Mouse (Mus musculus) embryonic facial prominence, embryonic 15.5 days (tissue): ENCODE measurements around the gene Atp5h. TPM values are rescaled to one million over a fixed set of nuclear protein-coding genes. Genes with fewer than 3 reads are reported as not detected.

Experiments used
- ATAC-seq: fragments of 200-750 bp; cut with Nextera tagmentation; 2 replicates; pipeline ENCODE4 v1.8.0; 2017; ENCODE audit warnings: low read depth, moderate TSS enrichment; ENCODE audit not compliant: insufficient number of reproducible peaks, low FRiP score, low TSS enrichment
- H3K27ac ChIP-seq: fragments of 300-500 bp; sonication (generic); replicated peaks from 2 replicates; pipeline ENCODE4 v1.5.1; 2015; ENCODE audit warnings: mild to moderate bottlenecking, inconsistent platforms
- H3K27me3 ChIP-seq: fragments of 300-500 bp; sonication (generic); 2 replicates; pipeline ENCODE4 v1.6.1; 2015; ENCODE audit warnings: inconsistent platforms
- H3K36me3 ChIP-seq: fragments of 300-500 bp; sonication (generic); 2 replicates; pipeline ENCODE4 v1.6.1; 2015; ENCODE audit warnings: mild to moderate bottlenecking, inconsistent platforms
- H3K4me1 ChIP-seq: fragments of 300-500 bp; sonication (generic); 2 replicates; pipeline ENCODE4 v1.6.1; 2015; ENCODE audit warnings: inconsistent platforms
- H3K4me2 ChIP-seq: fragments of 300-500 bp; sonication (generic); replicated peaks from 2 replicates; pipeline ENCODE4 v1.6.1; 2015; ENCODE audit warnings: mild to moderate bottlenecking, inconsistent platforms
- H3K4me3 ChIP-seq: fragments of 300-500 bp; sonication (generic); replicated peaks from 2 replicates; pipeline ENCODE4 v1.5.1; 2015; ENCODE audit warnings: mild to moderate bottlenecking, inconsistent platforms
- H3K9ac ChIP-seq: fragments of 300-500 bp; sonication (generic); 2 replicates; pipeline ENCODE4 v1.6.1; 2015; ENCODE audit warnings: inconsistent platforms
- H3K9me3 ChIP-seq: fragments of 300-500 bp; sonication (generic); replicated peaks from 2 replicates; pipeline ENCODE4 v1.6.1; 2016; ENCODE audit warnings: inconsistent platforms
- WGBS: fragments of 180-500 bp; shearing (Covaris S2); methylation state at CpG from one replicate; pipeline ENCODE4 v1.1.7; 2015; 5-methylcytosine and 5-hydroxymethylcytosine counted together
- polyA plus RNA-seq: library from polyadenylated mRNA; unstranded; fragments of >200 nt; fragmentation: Nextera tagmentation; extraction: Ambion mirVana; gene quantifications from 2 replicates; pipeline ENCODE4 v1.2.1, GENCODE M21; 2015

Gene Atp5h
- polyA plus RNA-seq, 1 experiment from 2014 or later = 815 TPM

GRCm38 (mm10) chr11:115421328-115421727 is 1.6 kb upstream of the Atp5h start:
- Histone ChIP-seq H3K4me2 (peak overlapping the region; percentile 93), H3K27ac (no peak overlapping the region), H3K4me1 (peaks cover 34% of the 10 kb centered on the region), H3K36me3 (peaks cover 30% of the 10 kb centered on the region), H3K9me3 (no peaks in the 10 kb centered on the region), H3K9ac (no peak overlapping the region), H3K4me3 (peak overlapping the region; percentile 84), H3K27me3 (no peaks in the 10 kb centered on the region)
- ATAC-seq = no peak
- 52% methylated on average over 1 of the region's 1 CpGs for WGBS

DNA sequence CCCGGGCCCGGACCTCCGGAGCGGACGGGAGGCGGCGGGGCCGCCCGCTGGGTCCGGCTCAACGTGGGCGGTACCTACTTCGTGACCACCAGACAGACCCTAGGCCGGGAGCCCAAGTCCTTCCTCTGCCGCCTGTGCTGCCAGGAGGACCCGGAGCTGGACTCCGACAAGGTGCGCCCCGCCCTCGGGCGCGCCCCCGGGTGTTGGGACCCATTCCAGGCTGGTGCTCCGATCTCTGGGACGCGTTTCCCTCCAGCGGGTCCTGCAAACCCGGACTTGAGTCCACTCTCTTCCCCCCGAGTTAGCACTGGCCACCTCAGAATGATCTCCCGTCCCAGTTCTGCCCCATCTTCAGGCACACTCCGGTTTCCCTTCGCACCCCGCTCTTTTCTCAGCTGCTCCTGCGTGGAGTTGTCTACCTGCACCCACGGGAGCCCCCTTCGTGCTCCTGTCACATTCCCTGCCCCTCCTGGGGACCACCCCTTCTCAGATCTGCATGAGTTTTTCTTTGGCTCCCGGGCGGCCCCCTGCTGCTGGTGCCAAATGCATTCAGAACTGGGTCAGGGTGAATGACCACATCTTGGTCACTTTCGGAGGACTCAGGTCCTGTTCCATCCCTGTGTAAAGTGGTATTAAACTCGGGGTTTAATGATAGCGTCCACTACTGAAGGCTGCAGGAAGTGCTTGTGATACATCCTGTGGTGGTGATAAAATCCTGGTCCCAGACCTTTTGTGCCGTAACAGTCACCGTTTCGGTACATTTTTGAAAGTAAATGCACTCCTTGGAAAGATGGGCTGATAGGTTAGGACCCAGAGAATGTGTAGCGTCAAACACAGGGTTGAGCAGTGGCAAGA is 801 bp upstream of the Atp5h start:
- H3K9me3 ChIP-seq = no peaks in the 10 kb centered on the region
- H3K27me3 ChIP-seq = no peaks in the 10 kb centered on the region
- ATAC-seq = peak; percentile 68
- H3K4me3 ChIP-seq = peak overlapping the region; percentile 84
- peaks cover 34% of the 10 kb centered on the region for H3K4me1 ChIP-seq
- H3K36me3 ChIP-seq = peaks cover 32% of the 10 kb centered on the region
- H3K27ac ChIP-seq = peak overlapping the region; percentile 82
- H3K4me2 ChIP-seq = peak overlapping the region; percentile 93
- WGBS = 2% methylated on average over 30 of the region's 45 CpGs
- H3K9ac ChIP-seq = peak overlapping the region; percentile 96

DNA sequence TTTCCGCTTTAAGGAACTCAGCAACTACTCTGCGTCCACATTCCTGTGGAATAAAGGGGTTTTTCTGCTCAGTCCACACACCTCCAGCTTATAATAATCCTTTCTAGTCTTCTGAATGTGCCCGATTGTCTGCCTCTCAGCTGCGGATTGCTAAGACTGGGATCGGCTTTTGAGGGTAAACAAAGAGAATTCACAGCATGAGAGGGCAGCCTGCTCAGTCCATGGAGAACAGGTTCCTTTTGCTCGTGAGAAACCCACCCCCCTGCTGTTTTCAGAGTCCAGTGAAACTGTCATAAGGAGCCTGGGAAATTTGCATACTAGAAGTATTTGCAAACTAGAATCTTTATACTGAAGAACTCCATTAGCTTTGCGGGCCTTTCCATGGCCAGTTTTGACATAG is 10.2 kb downstream of the Atp5h start:
- no peak overlapping the region for H3K9ac ChIP-seq
- no peak overlapping the region for H3K27ac ChIP-seq
- no peaks in the 10 kb centered on the region for H3K27me3 ChIP-seq
- H3K4me2 ChIP-seq = no peak overlapping the region
- no peak for ATAC-seq
- no peak overlapping the region for H3K4me3 ChIP-seq
- H3K36me3 ChIP-seq = peaks cover 40% of the 10 kb centered on the region
- H3K4me1 ChIP-seq = peaks cover 27% of the 10 kb centered on the region
- WGBS = 68% methylated on average over 7 of the region's 7 CpGs
- no peaks in the 10 kb centered on the region for H3K9me3 ChIP-seq

- Histone ChIP-seq H3K27me3 (no peaks in the 10 kb centered on the region), H3K9ac (no peak overlapping the region), H3K4me2 (no peak overlapping the region), H3K27ac (no peak overlapping the region), H3K4me3 (no peak overlapping the region), H3K36me3 (peaks cover 40% of the 10 kb centered on the region), H3K9me3 (no peaks in the 10 kb centered on the region), H3K4me1 (peaks cover 25% of the 10 kb centered on the region)
- 81% methylated on average over 6 of the region's 6 CpGs for WGBS
- ATAC-seq = no peak
Observed at GRCm38 (mm10) chr11:115408266-115408920, 11.4 kb downstream of the Atp5h start.

DNA sequence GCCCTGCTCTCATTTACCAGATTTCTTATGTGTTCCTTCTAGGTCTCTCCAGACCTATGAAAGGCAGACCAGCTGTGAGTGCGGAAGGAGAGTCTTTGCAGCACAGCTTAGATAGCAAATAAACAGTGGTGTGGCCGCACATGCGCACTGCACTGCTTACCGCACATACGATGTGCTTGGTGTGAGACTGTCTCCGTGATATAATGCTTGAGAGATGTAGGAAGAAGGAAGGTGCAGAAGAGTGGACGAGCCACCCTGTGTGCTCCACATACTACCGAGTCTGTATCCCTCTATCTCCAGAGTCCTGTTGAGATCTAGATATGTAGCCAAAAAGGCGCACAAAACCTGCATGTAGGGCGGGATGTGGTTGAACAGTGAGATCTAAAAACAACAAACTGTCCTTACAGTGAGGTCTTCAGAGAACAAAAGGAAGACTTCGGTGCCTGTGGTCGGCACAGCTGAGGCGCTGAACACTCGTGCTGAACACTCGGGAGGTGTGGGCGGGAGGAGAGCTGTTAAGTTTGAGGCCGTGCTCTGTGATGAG is 12.8 kb downstream of the Atp5h start:
- H3K36me3 ChIP-seq = peaks cover 40% of the 10 kb centered on the region

GRCm38 (mm10) chr11:115405723-115406122 is 14.0 kb downstream of the Atp5h start:
- no peak for ATAC-seq
- no peak overlapping the region for H3K4me3 ChIP-seq
- H3K9me3 ChIP-seq = no peaks in the 10 kb centered on the region
- H3K4me1 ChIP-seq = peaks cover 16% of the 10 kb centered on the region
- peaks cover 34% of the 10 kb centered on the region for H3K36me3 ChIP-seq
- no peak overlapping the region for H3K27ac ChIP-seq
- 89% methylated on average over 6 of the region's 6 CpGs for WGBS
- H3K27me3 ChIP-seq = no peaks in the 10 kb centered on the region
- H3K4me2 ChIP-seq = no peak overlapping the region
- H3K9ac ChIP-seq = no peak overlapping the region

More for the DNA sequence above, 12.8 kb downstream of the Atp5h start:
- Histone ChIP-seq H3K9me3 (no peaks in the 10 kb centered on the region), H3K27me3 (no peaks in the 10 kb centered on the region), H3K4me2 (no peak overlapping the region), H3K4me3 (no peak overlapping the region), H3K27ac (no peak overlapping the region), H3K9ac (no peak overlapping the region), H3K4me1 (peaks cover 26% of the 10 kb centered on the region)
- ATAC-seq = no peak
- WGBS = 93% methylated on average over 17 of the region's 17 CpGs

DNA sequence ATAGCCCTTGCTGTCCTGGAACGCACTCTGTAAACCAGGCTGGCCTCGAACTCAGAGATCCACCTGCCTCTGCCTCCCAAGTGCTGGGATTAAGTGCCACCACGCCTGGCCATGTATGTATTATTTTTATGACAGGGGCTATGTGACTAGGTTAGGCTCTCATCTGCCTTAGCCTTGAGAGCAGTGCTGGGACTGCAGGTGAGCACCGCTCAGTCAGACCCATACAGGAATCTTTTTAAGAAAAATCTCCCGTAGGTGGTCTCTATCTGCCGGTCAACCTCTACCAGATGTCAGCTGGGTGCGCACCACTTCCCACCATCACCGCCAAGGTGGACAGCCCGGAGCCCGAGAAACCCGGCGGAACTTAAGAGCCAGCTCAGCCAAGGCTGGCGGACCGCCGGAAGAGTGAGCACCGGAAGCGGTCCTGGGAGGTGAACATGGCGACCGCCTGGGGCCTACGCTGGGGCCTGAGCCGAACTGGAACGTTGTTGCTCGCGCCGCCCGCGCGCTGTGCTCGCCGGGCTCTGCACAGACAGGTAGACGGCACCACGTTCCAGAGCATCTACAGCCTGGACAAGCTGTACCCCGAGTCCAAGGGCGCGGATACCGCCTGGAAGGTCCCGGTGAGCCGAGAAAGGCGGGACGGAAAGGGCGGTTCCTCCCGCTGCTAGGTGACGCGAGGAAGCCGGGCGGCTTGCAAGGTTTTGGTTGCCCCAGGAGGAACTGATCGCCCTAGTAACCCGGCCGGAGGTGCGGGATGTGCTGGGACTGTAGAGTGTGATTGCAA is 16.2 kb downstream of the Atp5h start, which contains the start of gene Mrpl58:
TSS of gene Mrpl58 (plus strand) at position 415 of the 787 bp plus-strand sequence.
- Histone ChIP-seq H3K4me1 (peaks cover 16% of the 10 kb centered on the region), H3K9ac (peak within 1 kb of the TSS; percentile 64), H3K36me3 (peaks cover 22% of the 10 kb centered on the region; the same call in 1 of the 2 replicates), H3K27me3 (no peaks in the 10 kb centered on the region), H3K4me3 (peak within 1 kb of the TSS; percentile 79), H3K9me3 (no peaks in the 10 kb centered on the region), H3K27ac (peak within 1 kb of the TSS; percentile 86), H3K4me2 (peak within 1 kb of the TSS; percentile 74)
- 3% methylated on average over 50 of the region's 50 CpGs for WGBS
- ATAC-seq = peak; percentile 79

GRCm38 (mm10) chr11:115400630-115401391 is 19.0 kb downstream of the Atp5h start:
- Histone ChIP-seq H3K27me3 (no peaks in the 10 kb centered on the region), H3K4me3 (no peak overlapping the region), H3K36me3 (peaks cover 6% of the 10 kb centered on the region), H3K9ac (no peak overlapping the region), H3K27ac (no peak overlapping the region), H3K9me3 (no peaks in the 10 kb centered on the region), H3K4me1 (peaks cover 16% of the 10 kb centered on the region), H3K4me2 (no peak overlapping the region)
- WGBS = 40% methylated on average over 11 of the region's 11 CpGs
- ATAC-seq = no peak; the same call in 1 of the 2 replicates

GRCm38 (mm10) chr11:115400126-115400525 is 19.6 kb downstream of the Atp5h start:
- Histone ChIP-seq H3K27ac (no peak overlapping the region), H3K9me3 (no peaks in the 10 kb centered on the region), H3K36me3 (peaks cover 13% of the 10 kb centered on the region), H3K9ac (no peak overlapping the region), H3K4me2 (no peak overlapping the region), H3K27me3 (no peaks in the 10 kb centered on the region), H3K4me3 (no peak overlapping the region), H3K4me1 (peaks cover 15% of the 10 kb centered on the region)
- WGBS = 71% methylated on average over 3 of the region's 3 CpGs
- ATAC-seq = no peak

DNA sequence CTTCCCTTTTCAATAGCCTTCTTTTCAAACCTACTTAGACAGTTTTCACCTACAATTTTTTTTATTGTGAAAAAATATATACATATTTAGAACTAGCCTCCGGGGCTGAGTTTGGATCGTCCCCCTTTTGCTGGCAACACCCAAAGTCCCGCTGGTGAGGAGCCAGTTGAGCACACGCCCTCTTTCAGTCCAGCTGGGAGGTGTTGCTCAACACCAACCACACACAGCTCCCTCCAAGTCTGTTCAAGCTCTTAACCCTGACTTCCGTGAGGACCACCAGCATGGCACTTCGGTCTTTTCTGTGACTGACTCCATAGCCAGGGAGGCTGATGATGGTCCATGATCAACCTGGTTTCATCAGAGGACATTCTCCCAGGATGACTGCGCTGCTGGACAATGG is 21.7 kb downstream of the Atp5h start:
- 70% methylated on average over 7 of the region's 7 CpGs for WGBS
- ATAC-seq = no peak
- no peak overlapping the region for H3K27ac ChIP-seq
- no peak overlapping the region for H3K9ac ChIP-seq
- no peaks in the 10 kb centered on the region for H3K9me3 ChIP-seq
- H3K4me1 ChIP-seq = peaks cover 1% of the 10 kb centered on the region; the same call in 1 of the 2 replicates
- no peaks in the 10 kb centered on the region for H3K27me3 ChIP-seq
- H3K4me3 ChIP-seq = no peak overlapping the region
- peaks cover 32% of the 10 kb centered on the region for H3K36me3 ChIP-seq
- H3K4me2 ChIP-seq = no peak overlapping the region
